Mouse (Mus musculus): Measurements from ENCODE around the gene Pik3cb.

DNA sequence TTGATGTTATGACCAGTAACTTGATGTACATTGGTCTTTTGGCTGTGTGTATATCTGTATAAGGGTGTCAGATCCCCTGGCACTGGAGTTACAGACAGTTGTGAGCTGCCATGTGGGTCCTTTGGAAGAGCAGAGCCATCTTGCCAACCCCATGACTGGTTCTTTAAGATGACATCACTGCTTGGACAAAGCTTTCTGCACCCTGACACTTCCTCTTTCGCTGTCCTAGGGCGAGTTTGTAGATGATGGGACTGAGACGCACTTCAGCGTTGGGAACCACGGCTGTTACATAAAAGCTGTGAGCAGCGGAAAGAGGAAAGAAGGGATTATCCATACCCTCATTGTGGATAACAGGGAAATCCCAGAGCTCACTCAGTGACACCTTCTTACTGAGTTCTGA lies 139.1 kb downstream of the Pik3cb start:
- no peak for TF ChIP-seq CTCF (IDR thresholded peaks at IDR 0.05; ENCODE audit: low read depth, low read length)
- no peak for TF ChIP-seq GATA1 (IDR thresholded peaks at IDR 0.05; ENCODE audit: borderline replicate concordance, low read length)
- TF ChIP-seq TAL1 (conservative IDR thresholded peaks at IDR 0.05; ENCODE audit: low read depth, low read length) = no peak
- no peak for TF ChIP-seq POLR2AphosphoS5 (IDR thresholded peaks at IDR 0.05; ENCODE audit: insufficient replicate concordance, low read depth, low read length)
- no peak for TF ChIP-seq GATA2 (IDR thresholded peaks at IDR 0.05; ENCODE audit: borderline replicate concordance, low read depth, low read length)
